Mouse (Mus musculus) stomach, postnatal 0 days (tissue): ENCODE measurements around the gene Acad11. TPM values are rescaled to one million over a fixed set of nuclear protein-coding genes. Genes with fewer than 3 reads are reported as not detected.
A peak's percentile ranks its signal among the peaks of the same experiment; 100 is the strongest.

Experiments
- ATAC-seq: fragments of 200-750 bp; cut with Nextera tagmentation; 2 replicates; pipeline ENCODE4 v1.8.0; 2017; ENCODE audit not compliant: low FRiP score, low TSS enrichment
- DNase-seq: peaks from one replicate; pipeline ENCODE4 v3.0.0-alpha.2; 2016; ENCODE audit warnings: low spot score
- H3K27ac ChIP-seq: fragments of 300-500 bp; sonication (generic); replicated peaks from 2 replicates; pipeline ENCODE4 v1.5.1; 2014; ENCODE audit warnings: mild to moderate bottlenecking, control low read depth
- H3K27me3 ChIP-seq: fragments of 300-500 bp; sonication (generic); 2 replicates; pipeline ENCODE4 v1.6.1; 2014; ENCODE audit warnings: low read length; ENCODE audit not compliant: control insufficient read depth, insufficient read depth
- H3K36me3 ChIP-seq: fragments of 300-500 bp; sonication (generic); 2 replicates; pipeline ENCODE4 v1.6.1; 2014; ENCODE audit warnings: low read length, mixed read lengths; ENCODE audit not compliant: control insufficient read depth, insufficient read depth
- H3K4me1 ChIP-seq: fragments of 300-500 bp; sonication (generic); replicated peaks from 2 replicates; pipeline ENCODE4 v1.6.1; 2014; ENCODE audit warnings: antibody characterized with exemption; ENCODE audit not compliant: control insufficient read depth, insufficient read depth
- H3K4me2 ChIP-seq: fragments of 300-500 bp; sonication (generic); replicated peaks from 2 replicates; pipeline ENCODE4 v1.6.1; 2014; ENCODE audit warnings: low read depth, mild to moderate bottlenecking, control low read depth, moderate library complexity
- H3K4me3 ChIP-seq: fragments of 300-500 bp; sonication (generic); 2 replicates; pipeline ENCODE4 v1.5.1; 2014; ENCODE audit warnings: low read depth, low read length, control low read depth
- H3K9ac ChIP-seq: fragments of 300-500 bp; sonication (generic); 2 replicates; pipeline ENCODE4 v1.6.1; 2014; ENCODE audit warnings: mild to moderate bottlenecking, low read length, control low read depth, mixed read lengths
- H3K9me3 ChIP-seq: fragments of 300-500 bp; sonication (generic); 2 replicates; pipeline ENCODE4 v1.6.1; 2016; ENCODE audit warnings: low read length; ENCODE audit not compliant: control insufficient read depth
- CTCF ChIP-seq: IDR thresholded peaks from 2 replicates; pipeline ENCODE4 v1.5.1; 2016; ENCODE audit warnings: antibody characterized with exemption, low read depth, mild to moderate bottlenecking, moderate library complexity
- EP300 ChIP-seq: optimal IDR thresholded peaks from 2 replicates; pipeline ENCODE3; 2016; ENCODE audit warnings: antibody characterized with exemption
- WGBS: fragments of 180-500 bp; shearing (Covaris S2); extraction: QIAGEN DNeasy Blood & Tissue Kit; methylation state at CpG from one replicate; pipeline ENCODE4 v1.1.7; 2014; 5-methylcytosine and 5-hydroxymethylcytosine counted together
- polyA plus RNA-seq: library from polyadenylated mRNA; unstranded; fragments of >200 nt; fragmentation: Nextera tagmentation; extraction: Ambion mirVana; gene quantifications from 2 replicates; pipeline ENCODE4 v1.2.1, GENCODE M21; 2015

Gene Acad11
- polyA plus RNA-seq, 1 experiment from 2014 or later, result 24.2 TPM

- Histone ChIP-seq H3K4me2 (no peak overlapping the region), H3K4me1 (no peaks in the 10 kb centered on the region; the same call in 1 of the 2 replicates), H3K4me3 (no peak overlapping the region), H3K27me3 (no peaks in the 10 kb centered on the region), H3K36me3 (0 out of 2 replicates have a peak, but pooled peaks cover 3% of the 10 kb centered on the region), H3K9me3 (no peaks in the 10 kb centered on the region), H3K9ac (no peak overlapping the region), H3K27ac (no peak overlapping the region)
- DNase-seq (no peak), ATAC-seq (no peak)
- 49% methylated on average over 8 of the region's 8 CpGs for WGBS
- no peak for TF ChIP-seq EP300
- no peak for TF ChIP-seq CTCF
Observed at GRCm38 (mm10) chr9:104088555-104088954, 25.4 kb downstream of the Acad11 start.

GRCm38 (mm10) chr9:104092945-104093344 is 29.8 kb downstream of the Acad11 start:
- Histone ChIP-seq H3K27ac (no peak overlapping the region), H3K27me3 (no peaks in the 10 kb centered on the region), H3K9ac (no peak overlapping the region), H3K4me1 (no peaks in the 10 kb centered on the region; the same call in 1 of the 2 replicates), H3K9me3 (no peaks in the 10 kb centered on the region), H3K4me2 (no peak overlapping the region), H3K4me3 (no peak overlapping the region), H3K36me3 (no peaks in the 10 kb centered on the region)
- WGBS, result 95% methylated on average over 5 of the region's 5 CpGs
- no peak for DNase-seq
- TF ChIP-seq CTCF, result no peak
- TF ChIP-seq EP300, result no peak
- ATAC-seq, result no peak

- ATAC-seq (no peak), DNase-seq (no peak)
- no peaks in the 10 kb centered on the region for H3K9me3 ChIP-seq
- no peaks in the 10 kb centered on the region for H3K27me3 ChIP-seq
- no peak overlapping the region for H3K4me3 ChIP-seq
- 51% methylated on average over 5 of the region's 5 CpGs for WGBS
- no peaks in the 10 kb centered on the region for H3K4me1 ChIP-seq
- TF ChIP-seq EP300 (no peak), CTCF (no peak)
- H3K27ac ChIP-seq, result no peak overlapping the region
- H3K36me3 ChIP-seq, result no peaks in the 10 kb centered on the region; the same call in 1 of the 2 replicates
- no peak overlapping the region for H3K4me2 ChIP-seq
- no peak overlapping the region for H3K9ac ChIP-seq
Observed at GRCm38 (mm10) chr9:104098256-104098655, 35.1 kb downstream of the Acad11 start.

GRCm38 (mm10) chr9:104099060-104099459 is 35.9 kb downstream of the Acad11 start:
- no peak overlapping the region for H3K4me3 ChIP-seq
- no peak for DNase-seq
- H3K27ac ChIP-seq, result no peak overlapping the region
- no peaks in the 10 kb centered on the region for H3K27me3 ChIP-seq
- H3K4me2 ChIP-seq, result no peak overlapping the region
- 87% methylated on average over 11 of the region's 11 CpGs for WGBS
- H3K9ac ChIP-seq, result no peak overlapping the region
- TF ChIP-seq EP300 (no peak), CTCF (no peak)
- no peaks in the 10 kb centered on the region; the same call in 1 of the 2 replicates for H3K36me3 ChIP-seq
- H3K4me1 ChIP-seq, result no peaks in the 10 kb centered on the region
- no peak for ATAC-seq
- no peaks in the 10 kb centered on the region for H3K9me3 ChIP-seq

- ATAC-seq, result no peak
- 57% methylated on average over 7 of the region's 7 CpGs for WGBS
- TF ChIP-seq CTCF (no peak), EP300 (no peak)
- no peaks in the 10 kb centered on the region; the same call in 1 of the 2 replicates for H3K36me3 ChIP-seq
- H3K9ac ChIP-seq, result no peak overlapping the region
- no peaks in the 10 kb centered on the region for H3K9me3 ChIP-seq
- DNase-seq, result no peak
- no peaks in the 10 kb centered on the region for H3K4me1 ChIP-seq
- no peaks in the 10 kb centered on the region for H3K27me3 ChIP-seq
- H3K27ac ChIP-seq, result no peak overlapping the region
- H3K4me2 ChIP-seq, result no peak overlapping the region
- no peak overlapping the region; the same call in 1 of the 2 replicates for H3K4me3 ChIP-seq
Observed at GRCm38 (mm10) chr9:104100822-104101221, 37.6 kb downstream of the Acad11 start.

GRCm38 (mm10) chr9:104101458-104101857 is 38.3 kb downstream of the Acad11 start:
- 0 out of 2 replicates have a peak overlapping the region, but pooled peaks have one; percentile 4 for H3K4me3 ChIP-seq
- H3K4me2 ChIP-seq, result no peak overlapping the region
- 57% methylated on average over 3 of the region's 3 CpGs for WGBS
- no peaks in the 10 kb centered on the region for H3K4me1 ChIP-seq
- 0 out of 2 replicates have a peak overlapping the region, but pooled peaks have one; percentile 6 for H3K27ac ChIP-seq
- H3K9ac ChIP-seq, result no peak overlapping the region
- H3K36me3 ChIP-seq, result no peaks in the 10 kb centered on the region; the same call in 1 of the 2 replicates
- DNase-seq, result no peak
- H3K9me3 ChIP-seq, result no peaks in the 10 kb centered on the region
- TF ChIP-seq EP300 (no peak), CTCF (no peak)
- H3K27me3 ChIP-seq, result no peaks in the 10 kb centered on the region
- no peak for ATAC-seq
